Mouse (Mus musculus) brain, embryonic 14.5 days (tissue): ENCODE data around the gene Cry2.

Source experiments
- CTCF ChIP-seq: fragments of 200-500 bp; IDR thresholded peaks from 2 replicates; pipeline ENCODE4 v1.5.1; 2012; ENCODE audit warnings: inconsistent platforms, mild to moderate bottlenecking, moderate library complexity, borderline replicate concordance; ENCODE audit not compliant: insufficient read depth, insufficient read length; ENCODE audit errors: extremely low read depth
- POLR2A ChIP-seq: fragments of 200-500 bp; IDR thresholded peaks from 2 replicates; pipeline ENCODE4 v1.6.1; 2012; ENCODE audit warnings: mild to moderate bottlenecking, inconsistent platforms, borderline replicate concordance; ENCODE audit not compliant: poor library complexity, insufficient read depth, insufficient read length, severe bottlenecking; ENCODE audit errors: extremely low read depth

DNA sequence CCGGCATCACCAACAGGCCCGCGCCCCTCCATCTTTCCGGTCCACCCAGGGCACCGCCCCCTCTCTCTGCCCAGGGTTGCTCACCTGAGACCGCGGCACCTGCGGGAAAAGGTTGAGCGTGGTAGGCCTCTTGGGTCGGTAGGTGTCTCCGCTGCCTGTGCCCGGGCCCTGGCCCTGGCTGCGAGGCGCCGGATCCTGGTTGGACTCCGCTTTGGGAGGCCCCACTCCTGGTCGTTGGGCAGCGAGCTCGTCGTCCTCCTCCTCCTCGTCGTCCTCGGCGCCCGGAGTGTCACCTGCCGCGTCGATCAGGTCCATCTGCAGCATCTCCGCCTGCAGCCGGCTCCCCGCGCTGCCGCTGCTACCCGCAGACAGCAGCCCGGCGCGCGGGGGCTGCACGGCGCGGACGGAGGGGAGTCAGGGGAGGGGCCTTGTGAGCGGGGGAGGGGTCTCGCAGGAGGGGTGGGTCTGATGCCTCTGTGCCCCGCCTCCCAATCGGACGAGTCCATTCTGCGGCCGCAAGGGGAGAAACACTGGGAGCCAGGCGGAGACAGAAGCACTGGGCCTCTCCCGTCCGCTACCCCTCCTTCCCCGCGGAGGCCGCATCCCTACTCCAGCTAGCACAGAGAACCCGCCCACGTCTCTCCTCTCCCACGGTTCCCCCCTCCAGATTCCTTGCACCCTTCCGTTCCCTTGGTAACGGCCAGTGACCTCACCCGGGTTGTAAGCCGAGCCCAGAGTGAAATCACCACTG lies 44.8 kb downstream of the Cry2 start:
- TF ChIP-seq CTCF (no peak), POLR2A (peak; percentile 88)
